ENCODE assay signal across 10 mouse cellular contexts in the genomic region with DNA sequence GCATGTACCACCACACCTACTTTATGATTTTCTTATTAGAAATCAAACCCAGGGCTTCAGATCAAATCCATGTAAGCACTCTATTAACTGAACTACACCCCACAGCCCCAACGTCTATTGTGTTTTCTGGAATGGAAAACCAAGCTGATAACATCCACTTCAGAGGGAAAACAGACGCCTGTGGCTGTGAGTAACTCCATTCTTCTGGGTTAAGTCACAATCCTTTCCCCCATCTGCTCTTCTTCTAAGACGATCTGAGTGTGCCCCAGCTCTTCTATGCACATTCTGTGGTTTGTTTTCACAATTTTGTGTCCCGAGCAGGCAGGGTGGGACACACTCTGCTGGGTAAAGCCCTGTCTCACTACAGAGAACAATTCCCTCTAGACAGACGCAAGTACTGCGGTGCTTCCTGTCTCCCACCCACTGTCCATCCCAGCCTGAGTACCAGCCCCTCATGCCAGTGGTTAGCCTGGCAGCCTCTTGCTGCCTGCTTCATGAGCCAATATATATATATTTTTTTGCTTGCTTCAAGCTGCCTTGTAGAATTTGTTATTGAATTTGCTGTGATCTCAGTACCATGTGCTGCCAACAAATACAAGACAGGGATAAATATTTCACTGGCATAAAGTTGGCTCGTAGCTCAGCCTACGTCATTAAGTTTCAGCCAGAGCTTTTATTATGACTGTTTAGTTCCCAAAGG.
DNase-seq lines count a peak whose midpoint lies in the region; ATAC-seq and TF ChIP-seq lines count a peak whose summit lies in the region.
"Had no signal": no experiment of that assay in that cellular context is flagged by ENCODE, and none has a peak within 500 bp of the region (broad histone marks: within the 10 kb centered on the region; RNA-seq: fewer than 3 reads in every experiment).

No protein-coding gene starts in this region.

- H3K4me2 ChIP-seq in forebrain, embryonic 16.5 days (ENCODE audit: low read length), result no peak overlapping the region
- no peak overlapping the region for H3K4me2 ChIP-seq in limb, embryonic 15.5 days
- no peak overlapping the region for H3K4me2 ChIP-seq in liver, embryonic 12.5 days

- H3K9ac ChIP-seq in forebrain, embryonic 16.5 days (replicated peaks; ENCODE audit: low read depth, low read length), result no peak overlapping the region
- H3K9ac ChIP-seq in limb, embryonic 15.5 days, result no peak overlapping the region
- H3K9ac ChIP-seq in liver, embryonic 12.5 days, result no peak overlapping the region

- peak; percentile 84 for ATAC-seq in forebrain, embryonic 16.5 days
- ATAC-seq in limb, embryonic 15.5 days (ENCODE audit: insufficient number of reproducible peaks, low FRiP score, low TSS enrichment, low read depth), result no peak
- ATAC-seq in liver, embryonic 12.5 days, result no peak

- intact Hi-C loops in gastrocnemius, adult 2 months (cut with DNase I), result no loop called here
- intact Hi-C loops in left cerebral cortex, postnatal 36 days (cut with DNase I), result no loop called here

- no peaks in the 10 kb centered on the region for H3K27me3 ChIP-seq in forebrain, embryonic 16.5 days (replicated peaks; ENCODE audit: control insufficient read depth, insufficient read depth, low read length)
- no peaks in the 10 kb centered on the region for H3K27me3 ChIP-seq in limb, embryonic 15.5 days
- no peaks in the 10 kb centered on the region for H3K27me3 ChIP-seq in liver, embryonic 12.5 days (replicated peaks)
- H3K27me3 ChIP-seq: CH12.LX; megakaryocyte, embryonic 14.5 days had no signal

- H3K4me3 ChIP-seq in gastrocnemius, adult 2 months, result no peak overlapping the region
- H3K4me3 ChIP-seq in forebrain, embryonic 16.5 days (replicated peaks; ENCODE audit: low read length), result no peak overlapping the region
- no peak overlapping the region for H3K4me3 ChIP-seq in limb, embryonic 15.5 days
- no peak overlapping the region for H3K4me3 ChIP-seq in liver, embryonic 12.5 days
- H3K4me3 ChIP-seq: megakaryocyte, embryonic 14.5 days had no signal

- H3K4me1 ChIP-seq in forebrain, embryonic 16.5 days (replicated peaks; ENCODE audit: control insufficient read depth, insufficient read depth, low read length), result peaks cover 13% of the 10 kb centered on the region
- peaks cover 12% of the 10 kb centered on the region for H3K4me1 ChIP-seq in limb, embryonic 15.5 days
- H3K4me1 ChIP-seq in liver, embryonic 12.5 days, result no peaks in the 10 kb centered on the region
- H3K4me1 ChIP-seq: megakaryocyte, embryonic 14.5 days had no signal

- TF ChIP-seq CTCF in gastrocnemius, adult 2 months (IDR thresholded peaks at IDR 0.05), result no peak

- H3K9me3 ChIP-seq in forebrain, embryonic 16.5 days (ENCODE audit: control insufficient read depth, low read length), result no peaks in the 10 kb centered on the region
- no peaks in the 10 kb centered on the region for H3K9me3 ChIP-seq in limb, embryonic 15.5 days
- no peaks in the 10 kb centered on the region for H3K9me3 ChIP-seq in liver, embryonic 12.5 days (replicated peaks)

- peak overlapping the region; percentile 69 for H3K27ac ChIP-seq in gastrocnemius, adult 2 months
- H3K27ac ChIP-seq in forebrain, embryonic 16.5 days (ENCODE audit: low read length), result no peak overlapping the region
- peak overlapping the region; percentile 43; the same call in 1 of the 2 replicates for H3K27ac ChIP-seq in limb, embryonic 15.5 days
- H3K27ac ChIP-seq in liver, embryonic 12.5 days, result no peak overlapping the region

- WGBS in forebrain, embryonic 16.5 days, result 40% methylated on average over 8 of the region's 8 CpGs
- 46% methylated on average over 8 of the region's 8 CpGs for WGBS in limb, embryonic 15.5 days
- WGBS in liver, embryonic 12.5 days (ENCODE audit: insufficient replicate concordance), result 40% methylated on average over 8 of the region's 8 CpGs

- H3K36me3 ChIP-seq in forebrain, embryonic 16.5 days (ENCODE audit: control insufficient read depth, insufficient read depth), result no peaks in the 10 kb centered on the region
- H3K36me3 ChIP-seq in limb, embryonic 15.5 days, result no peaks in the 10 kb centered on the region
- no peaks in the 10 kb centered on the region for H3K36me3 ChIP-seq in liver, embryonic 12.5 days

- DNase-seq in gastrocnemius, adult 2 months, result peak; percentile 24
- DNase-seq in gastrocnemius, postnatal 10 days, result no peak
- DNase-seq in Muller cell, postnatal 12 days (ENCODE audit: inconsistent ontology term), result peak; percentile 77
- no peak for DNase-seq in left cerebral cortex, postnatal 36 days (ENCODE audit: low spot score in 2 of 2)
- no peak for DNase-seq in frontal cortex, postnatal 10 days (ENCODE audit: low spot score in 2 of 2)

Comparison
In these comparisons a context has a peak if more than half of its experiments do, and no peak if none do; other contexts are left out.
1. DNase-seq: peak in gastrocnemius, adult 2 months (single experiment) and Muller cell, postnatal 12 days (single experiment); none in gastrocnemius, postnatal 10 days (single experiment), left cerebral cortex, postnatal 36 days (0 of 2) and frontal cortex, postnatal 10 days (0 of 2).
2. H3K27ac ChIP-seq: peak in gastrocnemius, adult 2 months (single experiment) and limb, embryonic 15.5 days (single experiment); none in forebrain, embryonic 16.5 days (single experiment) and liver, embryonic 12.5 days (single experiment).